Mouse (Mus musculus): ENCODE measurements around the gene Epb41l5.

- no peak for TF ChIP-seq CTCF (IDR thresholded peaks at IDR 0.05; ENCODE audit: control insufficient read depth, insufficient read depth, insufficient replicate concordance, low read depth, low read length)
- TF ChIP-seq POLR2A (IDR thresholded peaks at IDR 0.05; ENCODE audit: control insufficient read depth, low read depth, low read length): no peak
Measured at GRCm38 (mm10) chr1:119497346-119498004, 151.3 kb downstream of the Epb41l5 start.
